Mouse (Mus musculus): Measurements from ENCODE around the gene Corin.

Corin gene

GRCm38 (mm10) chr5:72330648-72331047 lies 173.6 kb downstream of the Corin start:
- no peak for DNase-seq (ENCODE audit: low read depth in 2 of 2, low spot score in 2 of 2)

DNA sequence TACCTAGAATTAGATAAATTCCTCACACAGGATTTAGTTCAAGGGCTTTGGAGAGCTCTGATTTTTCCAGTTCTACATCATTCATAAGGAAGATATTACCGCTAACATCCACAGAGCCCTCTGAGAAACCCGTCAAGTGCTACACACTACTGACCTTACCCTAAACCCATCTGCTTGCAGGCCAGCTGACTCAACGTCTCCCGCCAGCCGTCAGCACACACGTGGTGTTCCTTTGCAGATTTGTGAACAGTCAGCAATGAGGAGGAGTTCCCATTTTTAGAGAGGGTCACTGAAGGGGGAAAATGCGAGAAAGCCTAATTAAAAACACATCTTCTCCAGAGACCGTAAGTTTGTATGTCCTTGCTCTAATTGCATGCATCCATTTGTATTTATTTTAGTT lies 174.8 kb downstream of the Corin start:
- no peak for DNase-seq (ENCODE audit: low read depth in 2 of 2, low spot score in 2 of 2)

- no peak for DNase-seq (ENCODE audit: low read depth in 2 of 2, low spot score in 2 of 2)
Measured at GRCm38 (mm10) chr5:72315282-72315681, 189.0 kb downstream of the Corin start.

GRCm38 (mm10) chr5:72298418-72299104 lies 205.7 kb downstream of the Corin start:
- no peak for DNase-seq (ENCODE audit: low read depth in 2 of 2, low spot score in 2 of 2)

GRCm38 (mm10) chr5:72285077-72285476 lies 219.2 kb downstream of the Corin start:
- no peak for DNase-seq (ENCODE audit: low read depth in 2 of 2, low spot score in 2 of 2)

DNA sequence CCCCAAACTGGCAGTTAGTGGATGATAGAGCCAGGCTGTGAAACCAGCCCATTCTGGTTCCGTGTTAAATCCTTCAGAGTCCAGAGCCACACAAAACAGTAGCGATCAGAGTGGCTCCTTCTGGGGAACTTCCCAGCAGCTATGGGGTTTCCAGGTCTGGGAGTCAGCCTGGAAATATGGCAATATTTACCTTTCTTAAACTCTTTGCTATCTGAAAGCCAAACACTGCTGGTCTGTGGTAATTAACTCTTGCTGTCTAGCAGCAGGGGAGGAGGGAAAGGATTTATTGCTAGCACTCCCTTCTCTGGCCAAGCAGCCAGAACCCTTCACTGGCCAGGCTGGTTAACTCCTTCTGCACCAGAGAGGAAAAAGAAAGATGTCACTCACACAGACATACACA lies 221.4 kb downstream of the Corin start:
- no peak for DNase-seq (ENCODE audit: low read depth in 2 of 2, low spot score in 2 of 2)

DNA sequence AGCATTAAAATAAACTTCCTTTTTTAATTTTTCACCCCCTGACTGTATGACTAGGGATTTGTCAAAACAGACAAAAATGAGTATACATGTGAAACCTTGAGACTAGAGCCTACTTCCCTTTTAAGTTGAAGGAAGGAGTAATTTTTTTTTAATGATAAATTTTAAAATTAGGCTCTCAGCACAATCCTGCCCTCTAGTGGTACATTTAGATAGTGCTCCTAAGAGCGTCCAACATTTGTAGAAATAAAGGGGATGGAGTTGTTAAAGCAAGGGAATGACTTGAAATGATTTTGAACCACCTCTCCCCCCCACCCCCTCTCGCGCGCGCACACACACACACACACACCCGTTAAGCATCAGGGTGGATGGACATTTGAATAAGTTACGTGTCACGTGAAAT lies 234.6 kb downstream of the Corin start:
- DNase-seq (ENCODE audit: low read depth in 2 of 2, low spot score in 2 of 2), result peak in 1 of 2 experiments; percentile 21

- DNase-seq (ENCODE audit: low read depth in 2 of 2, low spot score in 2 of 2), result no peak
Measured at GRCm38 (mm10) chr5:72269204-72269603, 235.1 kb downstream of the Corin start.

- DNase-seq (ENCODE audit: low read depth in 2 of 2, low spot score in 2 of 2), result no peak
Measured at GRCm38 (mm10) chr5:72266955-72267535, 237.2 kb downstream of the Corin start.

DNA sequence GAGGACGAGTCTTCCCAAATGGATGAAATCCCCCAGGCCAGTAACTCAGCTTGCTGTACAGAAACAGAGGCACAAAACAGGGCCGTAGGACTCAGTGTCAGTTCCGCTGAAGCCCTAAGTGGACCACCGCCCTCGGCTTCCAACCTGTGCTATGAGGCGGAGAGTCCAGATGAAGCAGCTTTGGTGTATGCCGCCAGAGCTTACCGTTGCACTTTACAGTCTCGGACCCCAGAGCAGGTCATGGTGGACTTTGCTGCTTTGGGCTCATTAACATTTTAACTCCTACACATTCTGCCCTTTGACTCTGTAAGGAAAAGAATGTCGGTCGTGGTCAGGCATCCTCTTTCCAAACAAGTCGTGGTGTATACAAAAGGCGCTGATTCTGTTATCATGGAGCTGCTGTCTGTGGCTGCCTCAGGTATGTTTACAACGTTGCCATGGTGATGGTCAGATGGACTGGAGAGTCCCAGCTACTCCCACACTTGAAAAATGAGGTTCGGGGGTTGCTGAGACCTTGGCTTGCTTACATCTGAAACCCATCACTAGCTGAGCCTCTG lies 240.0 kb downstream of the Corin start:
- DNase-seq (ENCODE audit: low read depth in 2 of 2, low spot score in 2 of 2), result no peak

DNA sequence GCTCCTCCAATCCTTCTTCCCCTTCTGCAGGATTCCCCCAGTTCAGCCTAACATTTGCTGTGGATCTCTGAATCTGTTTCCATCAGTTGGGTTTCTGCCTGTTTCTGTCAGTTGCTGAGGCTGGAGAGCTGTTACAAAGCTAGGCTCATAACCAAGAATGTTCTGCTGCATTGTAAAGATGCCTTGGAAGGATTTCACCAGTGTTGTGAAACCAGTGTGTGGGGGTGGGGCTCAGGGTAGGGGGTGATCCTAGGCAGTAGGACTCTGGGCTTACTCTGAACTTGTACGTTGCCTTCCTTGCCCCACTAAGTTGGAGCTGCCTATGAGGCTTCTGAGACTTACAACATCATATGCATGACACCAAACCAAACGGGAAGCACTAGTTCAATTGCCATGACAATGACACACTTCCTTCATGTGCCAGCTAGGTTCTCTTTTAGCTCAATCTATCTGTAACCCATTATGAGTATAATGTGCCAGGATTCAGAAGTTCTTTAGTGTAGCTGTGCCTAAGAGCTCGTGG lies 242.4 kb downstream of the Corin start:
- DNase-seq (ENCODE audit: low read depth in 2 of 2, low spot score in 2 of 2), result no peak

DNA sequence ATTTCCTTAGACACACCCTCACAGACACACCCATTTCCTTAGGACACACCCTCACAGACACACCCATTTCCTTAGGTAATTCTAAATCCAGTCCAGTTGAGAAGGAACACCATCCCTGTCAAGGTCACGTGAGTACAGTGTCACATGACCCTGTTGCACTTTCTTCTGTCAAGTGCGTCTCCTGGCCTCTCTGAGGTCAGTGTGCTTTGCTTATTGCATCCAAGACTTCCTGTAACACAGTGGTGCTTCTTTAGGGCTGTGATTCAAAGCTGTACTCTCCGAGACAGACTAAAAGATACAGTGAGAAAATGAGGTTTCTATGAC lies 245.0 kb downstream of the Corin start:
- no peak for DNase-seq (ENCODE audit: low read depth in 2 of 2, low spot score in 2 of 2)

- DNase-seq (ENCODE audit: low read depth in 2 of 2, low spot score in 2 of 2), result no peak
Measured at GRCm38 (mm10) chr5:72258409-72259297, 245.6 kb downstream of the Corin start.

DNA sequence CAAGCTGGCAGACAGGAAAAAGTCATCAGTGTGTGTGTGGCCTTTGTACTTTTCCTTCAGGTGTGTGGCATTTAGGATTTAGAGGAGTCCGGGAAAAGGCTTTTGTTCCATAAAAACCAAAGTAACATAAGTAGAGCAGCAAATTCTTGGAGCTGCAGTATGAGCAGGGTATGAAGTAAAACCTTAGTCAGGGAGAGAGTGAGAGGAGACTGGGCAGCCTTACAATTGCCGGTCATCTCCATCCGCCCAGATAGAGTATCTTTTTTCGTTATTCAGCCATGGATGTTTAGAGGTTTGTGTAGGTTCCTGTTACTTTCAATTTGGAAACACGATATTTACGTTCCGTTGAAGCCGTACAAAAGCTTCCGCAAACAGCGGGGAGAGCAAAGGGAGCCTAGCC lies 247.2 kb downstream of the Corin start:
- DNase-seq (ENCODE audit: low read depth in 2 of 2, low spot score in 2 of 2), result no peak

- no peak for DNase-seq (ENCODE audit: low read depth in 2 of 2, low spot score in 2 of 2)
Measured at GRCm38 (mm10) chr5:72254958-72255357, 249.3 kb downstream of the Corin start.

- DNase-seq (ENCODE audit: low read depth in 2 of 2, low spot score in 2 of 2), result no peak
Measured at GRCm38 (mm10) chr5:72250180-72250579, 254.1 kb downstream of the Corin start.
